Comparison of ENCODE assay signal across 30 mouse cellular contexts in the genomic region with DNA sequence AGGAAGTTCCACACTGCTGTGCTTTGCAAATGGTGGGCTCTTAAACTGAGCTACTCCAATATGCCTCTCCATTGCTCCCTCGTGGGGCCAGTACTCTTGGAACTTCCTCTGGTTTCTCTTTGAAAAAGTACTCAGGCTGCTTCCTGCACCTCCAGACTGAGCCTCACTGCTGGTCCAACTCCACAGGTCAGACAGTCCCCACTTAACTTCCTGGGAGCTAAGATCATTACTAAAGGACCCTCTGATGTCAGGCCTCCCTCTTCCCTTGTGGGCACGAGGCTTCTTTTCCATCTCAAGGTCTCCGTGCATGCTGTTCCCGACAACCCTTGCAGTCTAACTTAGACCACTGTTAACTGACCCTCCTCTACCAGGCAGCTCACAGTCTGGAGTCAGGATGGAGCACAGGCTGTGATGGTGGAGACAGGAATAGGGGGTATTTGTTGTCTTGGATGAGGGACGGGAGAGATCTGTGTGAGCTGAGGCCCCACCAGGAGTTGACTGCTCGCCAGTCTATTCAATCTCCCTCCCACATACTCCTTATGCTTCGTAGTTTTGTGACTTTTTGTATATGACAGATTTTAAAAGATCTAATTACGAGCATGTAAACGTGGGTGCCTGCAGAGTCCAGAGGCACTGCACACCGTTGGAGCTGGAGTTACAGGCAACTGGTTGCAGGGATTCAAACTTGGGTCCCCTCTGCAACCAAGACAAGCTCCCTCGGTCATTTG. TPM values are rescaled to one million over a fixed set of nuclear protein-coding genes. Genes with fewer than 3 reads are reported as not detected.
DNase-seq lines count a peak whose midpoint lies in the region; ATAC-seq lines count a peak whose summit lies in the region.
"Had no signal": no experiment of that assay in that cellular context is flagged by ENCODE, and none has a peak within 500 bp of the region (broad histone marks: within the 10 kb centered on the region; RNA-seq: fewer than 3 reads in every experiment).

No protein-coding gene starts in this region.

- H3K79me2 ChIP-seq in macrophage (ENCODE audit: inconsistent target), result peaks cover 54% of the 10 kb centered on the region

- peaks cover 24% of the 10 kb centered on the region for H3K36me3 ChIP-seq in heart, embryonic 13.5 days
- H3K36me3 ChIP-seq in liver, embryonic 15.5 days (replicated peaks), result no peaks in the 10 kb centered on the region
- H3K36me3 ChIP-seq in macrophage (ENCODE audit: inconsistent target), result no peaks in the 10 kb centered on the region

- no peak for ATAC-seq in heart, embryonic 13.5 days (ENCODE audit: extremely low read depth, insufficient number of reproducible peaks, low FRiP score, low TSS enrichment)
- ATAC-seq in liver, embryonic 15.5 days (ENCODE audit: insufficient read depth), result no peak
- ATAC-seq: forebrain, embryonic 13.5 days; hindbrain, postnatal 0 days; midbrain, embryonic 16.5 days; Patski had no signal

- H3K4me2 ChIP-seq in heart, embryonic 13.5 days, result no peak overlapping the region
- no peak overlapping the region for H3K4me2 ChIP-seq in liver, embryonic 15.5 days
- H3K4me2 ChIP-seq: embryonic facial prominence, embryonic 13.5 days; forebrain, embryonic 13.5 days had no signal

- H3K27me3 ChIP-seq in heart, embryonic 13.5 days (replicated peaks), result no peaks in the 10 kb centered on the region
- H3K27me3 ChIP-seq in liver, embryonic 15.5 days, result no peaks in the 10 kb centered on the region
- H3K27me3 ChIP-seq: CH12.LX; embryonic facial prominence, embryonic 13.5 days; forebrain, embryonic 13.5 days; Patski had no signal

- 78% methylated on average over 11 of the region's 11 CpGs for WGBS in heart, embryonic 13.5 days
- 61% methylated on average over 11 of the region's 11 CpGs for WGBS in liver, embryonic 15.5 days (ENCODE audit: insufficient replicate concordance)
- WGBS in macrophage (ENCODE audit: missing documents), result 78% methylated on average over 11 of the region's 11 CpGs

- H3K9ac ChIP-seq in heart, embryonic 13.5 days, result 0 out of 2 replicates have a peak overlapping the region, but pooled peaks have one; percentile 24
- no peak overlapping the region for H3K9ac ChIP-seq in liver, embryonic 15.5 days
- H3K9ac ChIP-seq: embryonic facial prominence, embryonic 13.5 days; forebrain, embryonic 13.5 days had no signal

- H3K4me3 ChIP-seq in heart, embryonic 13.5 days, result no peak overlapping the region
- H3K4me3 ChIP-seq in liver, embryonic 15.5 days (replicated peaks), result no peak overlapping the region
- H3K4me3 ChIP-seq in macrophage (ENCODE audit: inconsistent target), result no peak overlapping the region
- H3K4me3 ChIP-seq: embryonic facial prominence, embryonic 13.5 days; erythroblast, embryonic 14.5 days; forebrain, embryonic 13.5 days had no signal

- H3K4me1 ChIP-seq in heart, embryonic 13.5 days, result peaks cover 51% of the 10 kb centered on the region
- H3K4me1 ChIP-seq in liver, embryonic 15.5 days (replicated peaks), result peaks cover 37% of the 10 kb centered on the region

- H3K9me3 ChIP-seq in heart, embryonic 13.5 days, result no peaks in the 10 kb centered on the region
- H3K9me3 ChIP-seq in liver, embryonic 15.5 days (replicated peaks), result no peaks in the 10 kb centered on the region
- H3K9me3 ChIP-seq: embryonic facial prominence, embryonic 13.5 days; forebrain, embryonic 13.5 days; G1E had no signal

- no peak overlapping the region for H3K27ac ChIP-seq in heart, embryonic 13.5 days (replicated peaks)
- H3K27ac ChIP-seq in liver, embryonic 15.5 days (replicated peaks), result 0 out of 2 replicates have a peak overlapping the region, but pooled peaks have one; percentile 29
- H3K27ac ChIP-seq in macrophage, result peak overlapping the region; percentile 94
- H3K27ac ChIP-seq: embryonic facial prominence, embryonic 13.5 days; forebrain, embryonic 13.5 days; hindbrain, postnatal 0 days had no signal

- DNase-seq in heart, adult 18-20 months, result no peak
- DNase-seq in liver, result no peak
- DNase-seq in brain, adult 2 months (ENCODE audit: low read depth, low spot score), result peak; percentile 66
- no peak for DNase-seq in testis, postnatal 10 days (ENCODE audit: low spot score)
- no peak for DNase-seq in spleen, postnatal 14 days (ENCODE audit: low spot score in 2 of 2)
- DNase-seq: adrenal gland, adult 2 months; B cell, adult 2 months; cerebellum, adult 8-10 months; cerebellum, postnatal 36 days; embryo, embryonic 11 days; gastrocnemius, postnatal 25 days; kidney, adult 11 months; kidney, postnatal 4 days; layer of hippocampus, adult 9-11 months; lung, postnatal 14 days; right cerebral cortex, adult 18-20 months; right cerebral cortex, postnatal 4 days; thymus, postnatal 14 days had no signal

RNA-seq across cellular contexts. Expression of gene Nmt1, which starts 22.6 kb away (rescaled TPM):
- 39.7 and 47.3 TPM in 2 replicates for polyA plus RNA-seq in heart, embryonic 13.5 days (2015; fragmentation: Nextera tagmentation; extraction: Ambion mirVana)
- 10 to 100 TPM; 67.5 to 74.8 TPM for total RNA-seq in heart, adult 18-20 months (2021)
- polyA plus RNA-seq in liver, embryonic 15.5 days (2015; fragmentation: Nextera tagmentation; extraction: Ambion mirVana), result 32.4 and 36.7 TPM in 2 replicates
- 10 to 100 TPM; 17.8 to 62.3 (median 36.5) TPM for total RNA-seq in macrophage (2018; cell fraction: chromatin; rRNA removed)
- 100 to 1,000 TPM in 2 of 26 experiments, 10 to 100 TPM in 24; 47.5 to 103 (median 66.1) TPM for total RNA-seq in macrophage (2018; cell fraction: cytosol; rRNA removed)
- total RNA-seq in macrophage (2018; cell fraction: nucleus; rRNA removed), result 10 to 100 TPM; 18.3 to 57.8 (median 36.3) TPM
- polyA plus RNA-seq in macrophage (2018), result 58.0 to 93.5 TPM (median 59.5 TPM) in 3 replicates

RNA-seq across cellular contexts. Expression of gene Dcakd, which starts 22.7 kb away (rescaled TPM):
- polyA plus RNA-seq in heart, embryonic 13.5 days (2015; fragmentation: Nextera tagmentation; extraction: Ambion mirVana), result 95.9 and 101 TPM in 2 replicates
- total RNA-seq in heart, adult 18-20 months (2021), result 10 to 100 TPM; 60.9 to 72.9 TPM
- polyA plus RNA-seq in liver, embryonic 15.5 days (2015; fragmentation: Nextera tagmentation; extraction: Ambion mirVana), result 28.7 and 30.0 TPM in 2 replicates
- total RNA-seq in macrophage (2018; cell fraction: chromatin; rRNA removed), result 10 to 100 TPM in 21 of 26 experiments, 1 to 10 TPM in 5; 4.7 to 63.8 (median 24.2) TPM
- total RNA-seq in macrophage (2018; cell fraction: cytosol; rRNA removed), result 10 to 100 TPM in 25 of 26 experiments, 1 to 10 TPM in 1; 9.0 to 27.8 (median 21.2) TPM
- 10 to 100 TPM in 25 of 26 experiments, 1 to 10 TPM in 1; 8.1 to 54.4 (median 21.1) TPM for total RNA-seq in macrophage (2018; cell fraction: nucleus; rRNA removed)
- 24.3 to 27.5 TPM (median 26.4 TPM) in 3 replicates for polyA plus RNA-seq in macrophage (2018)

RNA-seq across cellular contexts. Expression of gene C1ql1, which starts 58.9 kb away (rescaled TPM):
- 0.71 and 0.74 TPM in 2 replicates for polyA plus RNA-seq in heart, embryonic 13.5 days (2015; fragmentation: Nextera tagmentation; extraction: Ambion mirVana)
- total RNA-seq in heart, adult 18-20 months (2021), result not detected
- polyA plus RNA-seq in liver, embryonic 15.5 days (2015; fragmentation: Nextera tagmentation; extraction: Ambion mirVana), result 0.08 TPM in 2 replicates
- total RNA-seq in macrophage (2018; cell fraction: chromatin; rRNA removed), result not detected
- total RNA-seq in macrophage (2018; cell fraction: cytosol; rRNA removed), result not detected
- under 1 TPM in 1 of 26 experiments, not detected in 25; 0.50 TPM for total RNA-seq in macrophage (2018; cell fraction: nucleus; rRNA removed)
- not detected in 3 replicates for polyA plus RNA-seq in macrophage (2018)
- total RNA-seq: CH12.LX, G1E had no signal
- polyA plus RNA-seq: erythroblast, embryonic 14.5 days; G1E; heart, postnatal 0 days had no signal
